Mouse (Mus musculus) MEL (cell line): ENCODE data around the gene Frem1.

Source experiments
- CTCF ChIP-seq, 3 experiments: IDR thresholded peaks in 2 of 3; conservative IDR thresholded peaks in 1 of 3; 2 replicates each; pipeline ENCODE4 v1.5.1; 2011 to 2012; ENCODE audit warnings: low read length in 3 of 3, low read depth in 2 of 3, mild to moderate bottlenecking in 2 of 3, improper control_type of control experiment in 1 of 3, inconsistent platforms in 1 of 3, mixed read lengths in 1 of 3, moderate library complexity in 1 of 3; ENCODE audit not compliant: control insufficient read depth in 1 of 3, insufficient read depth in 1 of 3, poor library complexity in 1 of 3, severe bottlenecking in 1 of 3
- MAFK ChIP-seq: IDR thresholded peaks from 2 replicates; pipeline ENCODE4 v1.6.1; 2011; ENCODE audit warnings: low read depth, mild to moderate bottlenecking, low read length, improper control_type of control experiment, borderline replicate concordance
- MXI1 ChIP-seq: IDR thresholded peaks from 2 replicates; pipeline ENCODE4 v1.6.1; 2011; ENCODE audit warnings: mild to moderate bottlenecking, low read depth, low read length, improper control_type of control experiment
- POLR2A ChIP-seq, 2 experiments: IDR thresholded peaks; 2 replicates each; pipeline ENCODE4 v1.6.1; 2011 to 2012; ENCODE audit warnings: low read length in 2 of 2, mild to moderate bottlenecking in 2 of 2, control low read depth in 1 of 2, improper control_type of control experiment in 1 of 2, low read depth in 1 of 2, moderate library complexity in 1 of 2; ENCODE audit not compliant: control insufficient read depth in 1 of 2, insufficient read depth in 1 of 2, poor library complexity in 1 of 2

GRCm38 (mm10) chr4:82881366-82881765 is 170.8 kb downstream of the Frem1 start:
- TF ChIP-seq POLR2A (IDR thresholded peaks at IDR 0.05; ENCODE audit: control insufficient read depth in 1 of 2, insufficient read depth in 1 of 2, low read depth in 1 of 2, low read length in 2 of 2, poor library complexity in 1 of 2): no peak
- no peak for TF ChIP-seq CTCF (IDR thresholded peaks at IDR 0.05 in 2 of 3, conservative IDR thresholded peaks at IDR 0.05 in 1 of 3; ENCODE audit: control insufficient read depth in 1 of 3, insufficient read depth in 1 of 3, low read depth in 2 of 3, low read length in 3 of 3, poor library complexity in 1 of 3, severe bottlenecking in 1 of 3)
- TF ChIP-seq MXI1: no peak
- TF ChIP-seq MAFK: no peak
